Mouse (Mus musculus) cerebellum, adult (tissue): ENCODE measurements at regions not wholly inside any gene's neighbourhood (a gene's known extent, or its start where the extent isn't known, plus 50 kb on each side); places are given as distances from the start of the nearest gene placed in this dataset.

Source experiments
- ATAC-seq: cut with Nextera tagmentation; 2 replicates; pipeline ENCODE4 v1.9.2; 2017; ENCODE audit warnings: mild to moderate bottlenecking, moderate library complexity, mixed read lengths; ENCODE audit not compliant: insufficient number of reproducible peaks, low FRiP score, low TSS enrichment

DNA sequence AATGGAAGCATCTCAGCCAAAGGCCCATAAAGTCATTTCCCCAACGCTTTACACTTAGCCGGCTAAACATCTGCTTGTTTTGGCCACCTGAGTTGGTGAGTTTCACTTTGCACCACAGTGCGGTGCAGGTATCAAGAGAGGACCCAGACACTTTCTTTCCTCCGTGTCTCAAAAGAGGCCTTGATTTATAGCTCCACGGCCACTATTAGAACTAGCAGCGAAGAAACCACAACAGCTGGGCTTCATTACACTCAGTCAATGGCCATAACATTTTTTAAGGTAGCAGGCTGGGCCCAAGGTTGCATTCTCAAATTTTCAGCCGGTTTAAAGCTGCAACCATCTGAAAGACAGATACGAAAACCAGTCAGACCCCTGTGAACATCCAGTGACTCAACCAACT, 103.4 kb downstream of the Mreg start:
- ATAC-seq: no peak

DNA sequence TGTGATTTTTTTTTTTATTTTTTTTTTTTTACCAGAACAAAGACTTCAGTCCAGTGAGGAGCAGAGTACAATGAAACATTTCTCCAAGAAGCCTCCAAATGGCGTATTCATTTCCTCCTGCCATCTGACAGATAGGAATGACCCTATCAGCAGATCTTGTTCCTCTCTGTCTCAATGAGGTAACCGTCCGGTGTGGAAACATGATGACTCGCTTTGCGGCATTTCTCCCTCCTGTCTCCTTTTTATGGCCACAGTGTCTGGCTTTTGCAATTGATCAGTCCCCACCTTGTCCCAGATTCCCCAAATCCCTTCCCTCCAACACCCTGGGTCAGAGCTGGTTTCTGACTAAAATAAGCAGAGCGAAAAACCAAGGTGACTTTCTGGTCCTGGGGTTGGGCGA, 105.0 kb downstream of the Mreg start:
- no peak for ATAC-seq

DNA sequence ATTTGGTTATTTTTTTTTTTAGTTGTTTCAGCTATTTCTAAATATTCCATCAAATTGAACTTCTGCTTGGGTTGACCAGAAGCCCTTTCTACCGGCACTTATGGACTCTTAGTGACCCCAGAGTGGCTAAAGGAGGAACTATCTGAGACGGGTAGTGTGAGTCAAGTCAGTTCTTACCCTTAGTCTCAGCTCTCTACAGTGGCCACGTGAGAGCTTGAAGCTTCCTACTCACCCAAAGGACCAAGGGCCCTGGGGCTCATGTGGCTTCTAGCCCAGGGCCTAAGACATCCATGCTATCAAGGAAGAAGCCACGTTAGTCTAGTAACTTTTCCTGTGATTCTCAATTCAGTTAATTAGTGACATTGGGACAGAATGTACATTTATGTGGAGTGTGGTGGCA, 105.5 kb downstream of the Mreg start:
- no peak for ATAC-seq

DNA sequence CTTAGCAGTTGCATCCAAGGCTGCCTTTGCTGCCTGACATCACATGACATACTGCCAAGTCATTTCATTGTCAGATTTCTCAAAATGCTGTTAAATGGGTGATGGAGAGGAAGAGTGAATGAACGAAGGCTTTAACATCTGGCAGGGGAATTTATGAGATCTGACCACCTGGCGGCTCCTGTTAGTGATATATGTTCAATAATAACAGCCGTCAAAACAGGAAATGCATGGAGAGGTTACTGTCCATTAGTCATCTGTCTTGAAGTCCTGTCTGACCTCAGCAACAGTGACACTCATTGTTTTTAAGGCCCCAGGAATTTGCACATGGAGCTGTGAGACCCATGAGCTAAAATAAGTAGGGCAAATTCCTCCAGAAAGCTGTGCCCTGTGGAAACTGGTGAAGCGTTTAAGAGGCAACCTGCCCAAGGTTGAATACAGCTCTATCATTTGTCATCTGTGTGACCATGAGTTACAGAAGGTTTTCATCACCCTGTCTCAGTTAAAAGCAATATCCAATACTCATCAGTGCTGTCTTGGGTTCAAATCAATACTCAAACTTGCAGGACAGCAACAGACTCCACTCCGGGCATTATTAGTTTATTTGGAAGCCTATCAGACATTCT, 106.6 kb downstream of the Mreg start:
- ATAC-seq: no peak

DNA sequence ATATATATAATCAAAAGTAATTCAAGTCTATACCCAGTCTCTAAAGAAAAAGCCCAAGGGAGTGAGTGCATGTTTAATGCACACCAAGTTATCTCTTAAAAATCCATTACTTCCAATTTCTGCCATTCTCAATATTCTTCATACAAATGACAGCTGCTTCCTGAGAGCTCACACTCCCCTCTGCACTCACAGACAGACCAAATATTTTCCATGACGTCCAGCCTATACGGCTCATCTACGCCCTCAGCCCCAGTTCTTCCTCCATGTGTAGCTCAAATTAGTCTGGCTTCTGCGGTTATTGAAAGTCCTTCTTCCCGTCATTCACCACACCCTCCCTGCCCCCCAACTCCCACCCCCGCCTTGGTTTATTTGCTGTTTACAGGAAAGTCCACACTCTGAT, 108.1 kb downstream of the Mreg start:
- no peak for ATAC-seq

DNA sequence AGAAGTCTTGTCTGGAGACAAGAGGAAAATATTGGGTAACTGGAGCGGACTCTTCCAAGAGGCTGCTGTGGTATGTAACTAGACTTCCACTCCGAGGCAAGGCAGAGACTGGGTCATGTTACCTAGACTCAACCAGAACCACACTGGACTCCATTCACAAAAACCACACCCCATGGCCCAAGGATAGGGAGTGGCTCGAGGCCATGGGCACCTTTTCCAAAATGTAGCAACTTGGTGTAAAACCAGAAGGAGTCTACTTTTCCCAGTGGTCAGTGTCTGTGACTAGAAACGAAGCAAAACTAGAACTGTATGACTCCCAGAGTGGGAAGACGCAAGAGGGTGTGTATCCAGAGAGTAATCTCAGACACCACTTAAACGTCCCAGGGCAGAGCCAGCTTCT, 108.7 kb downstream of the Mreg start:
- ATAC-seq: no peak

DNA sequence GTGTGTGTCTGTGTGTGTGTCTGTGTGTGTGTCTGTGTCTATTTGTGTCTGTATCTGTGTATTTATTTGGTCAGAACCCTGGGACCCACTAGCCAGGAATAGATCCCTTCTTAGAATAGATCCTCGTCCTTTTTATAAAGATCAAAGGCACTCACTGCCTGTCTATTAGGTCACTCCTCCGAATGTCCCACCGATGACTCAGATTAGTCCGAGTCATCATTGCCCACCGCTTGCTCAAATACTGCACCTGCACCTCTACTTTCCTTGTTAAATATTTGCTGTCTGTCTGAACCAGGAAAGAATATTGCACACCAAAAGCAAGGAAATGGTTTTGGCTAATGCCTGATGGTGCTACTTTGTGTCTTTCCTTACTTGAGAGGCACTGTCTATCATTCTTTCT, 112.7 kb downstream of the Mreg start:
- ATAC-seq: no peak

DNA sequence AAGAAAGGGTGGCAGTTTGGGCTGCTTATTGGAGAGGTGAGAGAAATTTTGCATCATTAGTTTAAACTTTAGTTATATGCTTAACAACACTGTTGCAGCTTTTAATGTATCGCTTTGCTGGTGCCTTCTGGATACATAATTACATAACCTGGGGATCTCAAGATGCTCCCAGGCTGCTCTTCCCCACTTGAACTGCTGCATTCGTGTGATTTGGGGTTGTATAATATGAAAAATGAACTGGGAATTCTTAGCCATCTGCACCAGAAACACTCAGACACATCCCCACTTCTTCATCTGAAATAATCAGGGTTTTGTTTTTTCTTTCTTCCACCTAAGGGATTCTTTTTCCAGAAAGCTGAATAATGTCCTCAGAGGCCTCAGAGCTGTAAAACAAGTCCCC, 120.8 kb downstream of the Mreg start:
- no peak for ATAC-seq

DNA sequence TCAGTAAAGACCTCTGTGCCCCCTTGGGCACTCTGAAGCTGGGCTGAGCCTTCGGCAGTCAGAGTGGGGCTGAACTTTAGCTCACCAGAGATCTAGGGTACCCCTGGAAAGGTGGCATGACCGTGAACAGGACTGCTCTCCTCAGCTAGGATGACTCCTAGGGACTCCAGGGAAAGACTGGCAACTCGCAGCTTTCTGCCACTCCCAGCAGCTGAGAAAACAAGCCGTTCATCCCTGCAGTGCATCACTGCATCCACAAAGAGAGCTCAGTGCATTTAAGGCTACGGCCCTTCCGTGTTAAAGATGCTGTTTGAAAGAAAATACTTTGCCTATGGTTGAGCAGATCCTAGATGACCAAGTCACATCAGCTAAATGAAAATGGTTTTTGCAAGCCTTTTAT, 126.4 kb downstream of the Mreg start:
- no peak for ATAC-seq

DNA sequence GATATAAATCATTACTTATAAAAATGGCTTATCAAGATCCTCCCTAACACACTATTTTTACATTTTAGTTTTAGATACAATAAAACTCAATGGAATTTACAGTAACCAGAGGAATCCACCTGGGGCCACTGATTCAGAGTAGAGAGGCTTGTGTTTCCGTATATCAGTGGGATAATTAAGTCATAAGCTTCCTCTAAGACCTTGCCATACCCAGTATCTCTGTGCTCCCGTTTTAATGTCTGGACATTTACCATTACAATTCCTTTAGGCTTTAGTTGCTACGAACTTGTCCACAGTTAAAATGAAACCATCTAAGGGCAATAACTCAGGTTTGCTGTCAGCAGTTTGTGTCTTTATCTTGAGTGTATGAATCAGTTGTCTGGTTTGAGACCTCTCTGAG, 127.9 kb downstream of the Mreg start:
- no peak for ATAC-seq

DNA sequence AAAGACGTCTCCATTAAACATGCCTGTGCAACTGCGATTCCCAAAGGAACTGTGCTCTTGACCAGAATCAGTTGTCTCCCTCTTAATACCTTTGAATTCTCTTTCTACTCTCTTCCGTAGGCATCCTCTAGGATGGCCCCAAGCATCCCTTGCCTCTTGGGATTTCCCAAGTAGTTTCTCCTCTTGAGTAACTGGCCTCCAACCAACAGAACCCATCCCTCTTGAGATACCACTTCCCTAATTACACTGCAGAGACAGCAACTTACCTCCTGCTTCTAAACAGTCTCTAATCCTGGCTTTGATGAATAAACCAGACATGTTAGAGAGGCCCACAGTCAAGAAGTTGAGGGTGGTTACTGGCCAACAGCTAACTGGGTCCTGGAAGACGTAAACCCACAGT, 129.7 kb downstream of the Mreg start:
- ATAC-seq: no peak

DNA sequence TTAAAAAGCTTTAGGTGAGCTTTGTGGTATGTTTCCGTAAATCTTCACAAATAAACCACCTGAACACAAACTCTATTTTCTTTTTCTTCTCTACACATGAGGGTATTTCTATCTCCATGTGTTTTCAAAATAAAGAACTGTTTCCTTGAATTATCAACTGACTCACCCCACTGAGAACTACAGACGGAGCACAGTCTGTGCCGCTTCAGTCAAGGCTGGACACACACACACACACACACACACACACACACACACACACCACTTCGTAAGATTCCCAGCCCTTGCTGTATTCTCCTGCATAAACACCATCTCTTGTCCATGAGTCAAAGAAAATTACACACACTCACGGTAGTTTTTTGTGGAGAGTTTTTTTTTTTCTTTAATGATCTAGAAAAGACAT, 130.3 kb downstream of the Mreg start:
- ATAC-seq: no peak

DNA sequence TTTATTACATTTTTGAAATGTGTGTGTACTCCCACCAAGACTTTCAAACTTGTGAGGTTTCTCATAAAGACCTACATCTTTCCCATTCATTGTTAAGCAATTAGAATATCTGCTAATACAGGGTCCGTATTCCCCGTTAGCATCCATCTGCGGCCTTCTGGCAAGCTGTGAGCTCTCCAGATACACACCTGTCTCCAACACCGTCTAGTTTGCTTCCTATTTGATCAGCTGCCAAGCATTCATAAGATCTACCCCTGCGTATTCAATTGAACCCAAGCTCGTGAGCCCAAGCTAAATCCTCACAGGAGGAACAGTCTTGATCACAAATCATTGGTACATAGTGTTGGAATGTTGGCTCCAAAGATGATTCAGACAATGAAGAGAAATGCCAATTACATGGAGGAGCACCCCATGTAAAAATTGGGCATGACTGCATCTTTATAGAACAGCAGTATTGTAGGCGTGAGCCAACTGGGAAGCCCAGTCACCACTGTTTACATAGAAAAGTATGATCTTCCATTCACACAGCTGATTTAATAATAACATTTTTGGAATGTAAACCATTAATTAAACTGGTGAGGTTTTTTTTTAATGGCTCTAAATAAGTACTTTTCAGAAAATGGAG, 133.1 kb downstream of the Mreg start:
- no peak for ATAC-seq

DNA sequence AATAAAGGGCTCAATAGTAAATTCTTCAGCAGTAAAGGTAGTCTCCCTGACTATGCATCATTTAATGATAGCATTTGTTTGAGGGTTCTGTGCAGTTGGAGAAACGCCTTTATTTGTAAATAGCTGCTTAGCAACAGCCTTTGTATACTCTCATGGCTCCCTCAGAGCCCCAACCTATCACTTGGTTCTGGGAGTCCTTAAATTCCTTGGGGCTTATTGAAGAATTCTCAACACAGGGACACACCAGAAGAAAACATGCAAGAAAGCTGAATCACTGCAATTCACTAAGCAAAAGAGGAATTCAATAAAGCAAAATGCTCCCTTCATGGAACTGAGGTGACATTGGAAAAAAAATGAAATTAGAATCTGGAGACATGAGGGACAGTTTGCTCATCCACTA, 135.8 kb downstream of the Mreg start:
- no peak for ATAC-seq

DNA sequence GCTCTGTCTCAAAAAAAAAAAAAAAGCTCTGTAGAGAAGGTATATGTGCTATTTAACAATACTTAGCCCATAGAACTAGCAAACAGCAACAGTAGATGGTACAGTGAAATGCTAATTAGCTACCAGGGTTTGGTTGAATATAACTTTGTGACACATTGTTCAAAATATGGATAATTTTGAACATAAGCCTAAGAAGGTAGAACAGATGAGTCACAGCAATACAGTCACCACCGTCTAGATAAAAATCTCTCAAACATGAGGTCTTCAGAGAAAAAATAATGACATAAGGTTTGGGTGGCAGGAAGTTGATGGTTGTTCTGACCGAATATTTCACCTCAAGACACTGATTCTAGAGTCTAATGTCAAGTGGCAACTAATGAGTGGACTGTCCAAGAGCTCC, 136.6 kb downstream of the Mreg start:
- ATAC-seq: no peak

DNA sequence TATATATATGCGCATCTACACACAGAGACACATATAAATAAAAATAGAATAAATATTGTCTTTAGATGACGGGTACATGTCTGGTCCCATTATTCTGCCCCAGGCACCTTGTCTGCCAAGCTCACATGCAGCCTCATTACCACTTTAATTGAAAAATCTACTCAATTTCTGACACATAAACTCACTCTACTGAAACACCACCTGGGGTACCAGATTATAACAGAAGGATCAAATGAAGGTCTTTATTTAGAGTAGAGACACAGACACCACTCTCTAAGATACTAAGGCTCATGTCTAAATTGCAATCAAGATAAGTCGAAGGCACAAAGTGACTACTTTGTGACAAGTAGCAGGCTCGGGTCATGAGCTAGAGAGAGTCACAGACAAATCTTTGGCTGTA, 138.9 kb downstream of the Mreg start:
- no peak for ATAC-seq

DNA sequence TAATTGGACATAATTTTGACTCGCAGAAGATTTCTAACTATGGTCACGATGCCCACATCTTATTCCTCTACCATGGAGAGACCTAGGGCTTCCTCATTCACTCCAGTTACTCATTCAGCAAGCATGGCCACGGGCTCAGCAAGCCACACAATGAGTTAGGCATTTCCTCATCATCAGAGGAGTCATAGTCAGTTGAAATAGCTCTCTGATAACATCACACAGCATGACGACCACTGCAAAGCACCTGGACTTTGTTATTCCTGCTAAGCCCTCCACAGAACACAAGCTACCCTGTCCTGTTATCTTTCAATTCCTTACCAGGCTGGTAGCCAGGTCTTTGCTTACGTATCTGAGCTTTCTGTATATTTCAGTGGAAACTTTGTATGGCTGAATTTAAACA, 141.6 kb downstream of the Mreg start:
- no peak for ATAC-seq

DNA sequence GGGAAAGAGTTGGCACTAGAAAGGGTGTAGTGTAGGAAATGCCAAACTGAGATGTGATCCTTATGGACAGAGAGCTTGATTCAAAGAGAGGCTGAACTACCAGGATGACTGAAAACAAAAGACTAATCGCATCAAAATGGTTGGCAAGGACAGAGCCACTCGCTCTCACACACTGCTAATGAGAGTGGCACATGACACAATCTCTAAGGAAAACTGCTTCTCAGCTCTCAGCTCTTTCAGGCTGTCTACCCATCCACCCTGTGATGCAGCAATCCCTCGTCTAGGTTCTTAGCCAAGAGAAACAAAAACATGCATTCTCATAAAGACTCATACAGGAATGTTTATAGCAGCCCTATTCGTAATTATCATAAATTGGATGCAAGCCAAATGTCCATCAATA, 143.1 kb downstream of the Mreg start:
- no peak for ATAC-seq

DNA sequence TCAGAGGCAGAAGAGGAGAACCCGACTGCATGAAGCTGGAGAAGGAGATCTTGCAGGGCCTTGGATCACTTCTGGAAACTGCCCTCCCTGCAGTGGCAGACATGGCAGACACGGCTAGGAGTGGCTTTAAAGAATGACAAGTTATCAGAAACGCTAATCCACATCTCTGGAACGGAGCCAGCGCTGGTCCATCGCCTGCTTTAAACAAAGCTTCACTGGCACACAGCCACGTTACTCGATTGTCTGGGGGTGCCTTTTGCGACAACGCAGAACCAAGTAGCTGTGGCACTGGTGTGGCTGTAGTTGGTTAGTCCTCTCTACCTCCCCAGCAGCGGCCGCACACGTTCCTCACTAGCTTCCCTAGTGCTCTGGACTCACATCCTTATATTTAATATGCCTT, 147.0 kb downstream of the Mreg start:
- ATAC-seq: no peak

DNA sequence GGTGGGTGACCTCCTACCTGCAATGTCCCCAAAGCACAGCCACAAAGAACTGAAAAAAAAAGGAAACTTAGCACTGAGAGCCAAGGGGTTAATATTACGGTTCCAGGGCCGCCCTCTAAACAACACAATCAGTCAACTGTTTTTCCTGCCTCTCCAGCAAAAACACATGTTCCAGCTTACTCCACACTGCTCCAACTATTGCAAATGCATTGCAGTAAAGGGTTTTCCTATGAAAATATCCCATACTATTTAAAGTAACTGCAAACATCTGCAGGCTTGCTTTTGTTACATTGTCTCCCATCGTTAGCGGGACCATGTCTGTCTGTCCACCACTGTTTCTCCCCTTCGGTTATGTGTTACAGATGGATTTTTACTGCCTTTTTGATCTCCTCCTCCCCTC, 151.7 kb downstream of the Mreg start:
- no peak for ATAC-seq

DNA sequence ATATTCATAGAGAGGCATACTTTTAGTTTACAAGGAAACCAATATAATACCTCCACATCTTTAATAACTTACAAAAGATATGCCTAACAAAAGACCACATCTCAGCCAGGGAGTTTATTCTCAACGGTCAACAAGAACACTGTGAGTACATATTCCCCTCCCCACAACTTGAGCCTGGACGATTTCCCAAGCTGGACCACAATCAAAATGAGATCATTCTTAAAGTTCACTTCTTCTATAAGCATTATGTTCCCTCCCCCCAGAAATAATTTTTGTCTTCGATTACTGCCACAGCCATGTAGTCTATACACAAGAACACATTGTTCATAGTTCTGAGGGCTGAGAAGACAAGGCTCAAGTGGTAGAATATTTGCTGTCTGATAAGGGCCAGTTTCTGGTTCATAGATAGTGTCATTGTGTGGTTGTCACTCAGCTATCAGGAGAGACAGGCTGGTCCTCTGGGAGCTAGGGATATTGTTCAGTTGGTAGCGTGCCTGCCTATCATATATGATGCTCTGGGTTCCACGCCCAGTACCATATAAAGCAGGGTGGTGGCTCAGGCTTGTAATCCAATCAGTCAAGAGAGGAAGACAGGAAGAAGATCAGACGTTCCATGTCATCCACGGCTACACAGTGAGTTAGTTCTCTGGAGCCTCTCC, 153.9 kb downstream of the Mreg start:
- ATAC-seq: no peak

DNA sequence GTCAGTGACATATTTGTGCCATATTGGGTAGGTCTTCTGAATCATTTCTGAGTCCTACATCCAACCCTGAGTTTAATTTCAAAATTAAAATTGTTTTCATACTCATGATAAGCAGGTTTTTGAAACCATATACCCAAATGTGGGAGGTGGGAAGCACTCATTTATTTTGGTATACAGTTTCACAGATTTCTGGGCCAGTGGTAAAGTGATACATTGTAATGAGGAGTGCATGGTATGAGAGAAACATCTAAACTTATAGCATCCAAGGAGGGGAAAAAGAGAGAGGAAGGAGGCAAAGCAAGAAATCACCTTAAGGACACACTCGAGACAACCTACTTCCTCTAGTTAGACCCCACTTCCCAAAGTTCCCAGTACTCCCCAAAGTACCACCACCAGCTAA, 157.6 kb downstream of the Mreg start:
- ATAC-seq: no peak
